Mouse (Mus musculus) CH12.LX (cell line): ENCODE results near the gene Eef1akmt1. TPM values are rescaled to one million over a fixed set of nuclear protein-coding genes. Genes with fewer than 3 reads are reported as not detected.
A peak's percentile ranks its signal among the peaks of the same experiment; 100 is the strongest.

Experiments
- DNase-seq: peaks from one replicate; pipeline ENCODE4 v3.0.0-alpha.2; 2013; ENCODE audit errors: extremely low read depth
- H3K27ac ChIP-seq: 2 replicates; pipeline ENCODE4 v1.5.1; 2012; ENCODE audit warnings: low read depth, mild to moderate bottlenecking, control low read depth, moderate library complexity; ENCODE audit not compliant: insufficient read depth
- H3K27me3 ChIP-seq: replicated peaks from 2 replicates; pipeline ENCODE3; 2012; ENCODE audit warnings: inconsistent platforms
- H3K36me3 ChIP-seq, 2 experiments: replicated peaks in 1 of 2; 2 replicates each; pipeline versions ENCODE3 to v1.6.1; 2012; ENCODE audit warnings: inconsistent platforms in 1 of 2, low read length in 1 of 2, mild to moderate bottlenecking in 1 of 2, mixed read lengths in 1 of 2, moderate library complexity in 1 of 2; ENCODE audit not compliant: control insufficient read depth in 1 of 2, insufficient read depth in 1 of 2
- H3K4me1 ChIP-seq, 2 experiments: 2 replicates each; pipeline ENCODE4 v1.6.1; 2012; ENCODE audit warnings: inconsistent platforms in 1 of 2, moderate library complexity in 1 of 2; ENCODE audit not compliant: insufficient read depth in 2 of 2, control insufficient read depth in 1 of 2
- H3K4me2 ChIP-seq: 2 replicates; pipeline ENCODE4 v1.6.1; 2012; ENCODE audit warnings: low read depth, mild to moderate bottlenecking, control low read depth; ENCODE audit not compliant: poor library complexity, insufficient read depth, severe bottlenecking
- H3K4me3 ChIP-seq, 3 experiments: fragments of 150-350 bp in 1 of 3; sonication (generic) in 1 of 3; replicated peaks in 1 of 3; 2 replicates each; pipeline versions ENCODE3 to v1.5.1; 2011 to 2012; ENCODE audit warnings: low read depth in 2 of 3, low read length in 2 of 3, mild to moderate bottlenecking in 2 of 3, moderate library complexity in 2 of 3, control low read depth in 1 of 3, improper control_type of control experiment in 1 of 3, inconsistent platforms in 1 of 3, mixed read lengths in 1 of 3; ENCODE audit not compliant: poor library complexity in 1 of 3
- H3K79me2 ChIP-seq: replicated peaks from 2 replicates; pipeline ENCODE4 v1.6.1; 2012; ENCODE audit warnings: mild to moderate bottlenecking, moderate library complexity; ENCODE audit not compliant: control insufficient read depth, poor library complexity, insufficient read depth, severe bottlenecking; ENCODE audit errors: extremely low read depth
- H3K9ac ChIP-seq: 2 replicates; pipeline ENCODE4 v1.6.1; 2012; ENCODE audit warnings: low read depth, mild to moderate bottlenecking, control low read depth, moderate library complexity; ENCODE audit not compliant: insufficient read depth
- H3K9me3 ChIP-seq: replicated peaks from 2 replicates; pipeline ENCODE3; 2012; ENCODE audit warnings: low read length, inconsistent platforms, mixed read lengths
- BHLHE40 ChIP-seq: IDR thresholded peaks from 2 replicates; pipeline ENCODE4 v1.6.1; 2011; ENCODE audit warnings: mild to moderate bottlenecking, low read depth, low read length, improper control_type of control experiment
- CHD2 ChIP-seq: IDR thresholded peaks from 2 replicates; pipeline ENCODE4 v1.6.1; 2011; ENCODE audit warnings: low read length, improper control_type of control experiment
- CTCF ChIP-seq, 2 experiments: IDR thresholded peaks in 1 of 2; conservative IDR thresholded peaks in 1 of 2; 2 replicates each; pipeline ENCODE4 v1.5.1; 2011 to 2012; ENCODE audit warnings: low read depth in 2 of 2, low read length in 2 of 2, improper control_type of control experiment in 1 of 2, inconsistent platforms in 1 of 2, mild to moderate bottlenecking in 1 of 2, moderate library complexity in 1 of 2
- EP300 ChIP-seq: IDR thresholded peaks from 2 replicates; pipeline ENCODE4 v1.6.1; 2011; ENCODE audit warnings: low read length, improper control_type of control experiment
- HCFC1 ChIP-seq: IDR thresholded peaks from 2 replicates; pipeline ENCODE4 v1.6.1; 2012; ENCODE audit warnings: low read depth, mild to moderate bottlenecking, inconsistent platforms, low read length, improper control_type of control experiment
- IRF4 ChIP-seq: IDR thresholded peaks from 2 replicates; pipeline ENCODE4 v1.6.1; 2014; ENCODE audit warnings: low read depth, mild to moderate bottlenecking, inconsistent platforms, low read length, improper control_type of control experiment
- JUND ChIP-seq: conservative IDR thresholded peaks from 2 replicates; pipeline ENCODE4 v1.6.1; 2011; ENCODE audit warnings: low read depth, low read length, improper control_type of control experiment
- KAT2A ChIP-seq: IDR thresholded peaks from 2 replicates; pipeline ENCODE4 v1.6.1; 2012; ENCODE audit warnings: low read length, improper control_type of control experiment, inconsistent platforms; ENCODE audit not compliant: insufficient replicate concordance
- MAFK ChIP-seq: IDR thresholded peaks from 2 replicates; pipeline ENCODE4 v1.6.1; 2011; ENCODE audit warnings: low read length, improper control_type of control experiment; ENCODE audit not compliant: insufficient replicate concordance
- MAX ChIP-seq: IDR thresholded peaks from 2 replicates; pipeline ENCODE4 v1.6.1; 2011; ENCODE audit warnings: low read length, improper control_type of control experiment
- MEF2A ChIP-seq: IDR thresholded peaks from 2 replicates; pipeline ENCODE4 v1.6.1; 2014; ENCODE audit warnings: low read depth, mild to moderate bottlenecking, inconsistent platforms, low read length, improper control_type of control experiment, borderline replicate concordance
- MYC ChIP-seq: IDR thresholded peaks from 2 replicates; pipeline ENCODE4 v1.6.1; 2011; ENCODE audit warnings: low read depth, mild to moderate bottlenecking, improper control_type of control experiment, low read length
- NRF1 ChIP-seq: IDR thresholded peaks from 2 replicates; pipeline ENCODE4 v1.6.1; 2014; ENCODE audit warnings: low read depth, mild to moderate bottlenecking, inconsistent platforms, low read length, improper control_type of control experiment, moderate library complexity
- POLR2A ChIP-seq: IDR thresholded peaks from 2 replicates; pipeline ENCODE4 v1.6.1; 2011; ENCODE audit warnings: low read depth, mild to moderate bottlenecking, improper control_type of control experiment, low read length
- TCF12 ChIP-seq: IDR thresholded peaks from 2 replicates; pipeline ENCODE4 v1.6.1; 2014; ENCODE audit warnings: low read depth, mild to moderate bottlenecking, inconsistent platforms, low read length, improper control_type of control experiment
- USF1 ChIP-seq: IDR thresholded peaks from 2 replicates; pipeline ENCODE4 v1.6.1; 2014; ENCODE audit warnings: low read depth, mild to moderate bottlenecking, inconsistent platforms, low read length, improper control_type of control experiment
- USF2 ChIP-seq: conservative IDR thresholded peaks from 2 replicates; pipeline ENCODE4 v1.6.1; 2011; ENCODE audit warnings: low read depth, low read length, improper control_type of control experiment
- dilution Hi-C: fragments of 300-500 bp; cut with MboI; formaldehyde crosslinking; loops from 2 replicates; pipeline ENCODE4 v1.14.3; 2020; ENCODE audit warnings: low sequenced_read_pairs; ENCODE audit not compliant: extremely low pct_unique_long_range_greater_than_20kb, extremely low pct_ligation_motif_present
- in situ Hi-C: fragments of 300-500 bp; cut with MboI; formaldehyde crosslinking; loops from 3 replicates; pipeline ENCODE4 v1.14.3; 2019; ENCODE audit warnings: low sequenced_read_pairs, low pct_ligation_motif_present, low pct_unique_long_range_greater_than_20kb, mixed read lengths
- polyA plus RNA-seq: library from polyadenylated mRNA; unstranded; fragments of >175 nt; gene quantifications from 2 replicates; pipeline ENCODE4 v1.2.1, GENCODE M21; 2012; ENCODE audit warnings: low read depth; ENCODE audit not compliant: insufficient read length
- total RNA-seq, 2 experiments: library from RNA; depleted of rRNA; stranded (reverse); fragments of 300-350 nt in 1 of 2; fragments of >200 nt in 1 of 2; gene quantifications; 2 replicates each; pipeline ENCODE4 v1.2.3; 2012 to 2014

The Eef1akmt1 gene
- total and polyA plus RNA-seq, 3 experiments = 52.2 to 105 (median 74.5) TPM

GRCm38 (mm10) chr14:57529786-57530515, 41.5 kb downstream of the Eef1akmt1 start:
- no peak overlapping the region for H3K27ac ChIP-seq
- H3K79me2 ChIP-seq = no peaks in the 10 kb centered on the region

GRCm38 (mm10) chr14:57529086-57529785, 42.2 kb downstream of the Eef1akmt1 start:
- H3K27ac ChIP-seq = no peak overlapping the region
- H3K79me2 ChIP-seq = no peaks in the 10 kb centered on the region
- dilution Hi-C loops (no loop called here), in situ Hi-C loops (no loop called here)
- no peaks in the 10 kb centered on the region for H3K9me3 ChIP-seq
- no peak for DNase-seq
- TF ChIP-seq MAX = peak; percentile 59; the same call in 1 of the 2 replicates
- no peak for TF ChIP-seq KAT2A
- H3K4me3 ChIP-seq = no peak overlapping the region
- no peak overlapping the region for H3K4me2 ChIP-seq
- no peaks in the 10 kb centered on the region for H3K36me3 ChIP-seq
- H3K27me3 ChIP-seq = peaks cover 20% of the 10 kb centered on the region
- H3K4me1 ChIP-seq = peaks cover 11 to 27% of the 10 kb centered on the region in 2 experiments
- no peak overlapping the region for H3K9ac ChIP-seq

More at GRCm38 (mm10) chr14:57529786-57530515, 41.5 kb downstream of the Eef1akmt1 start:
- Histone ChIP-seq H3K4me3 (no peak overlapping the region), H3K4me1 (peaks cover 7 to 22% of the 10 kb centered on the region in 2 experiments), H3K9ac (no peak overlapping the region), H3K4me2 (no peak overlapping the region), H3K9me3 (no peaks in the 10 kb centered on the region), H3K27me3 (peaks cover 15% of the 10 kb centered on the region), H3K36me3 (no peaks in the 10 kb centered on the region)
- dilution Hi-C loops (no loop called here), in situ Hi-C loops (no loop called here)
- no peak for DNase-seq
- TF ChIP-seq CHD2 (no peak), JUND (no peak), MAFK (no peak), BHLHE40 (no peak), USF2 (no peak), POLR2A (no peak), CTCF (conservative IDR thresholded peaks at IDR 0.05 in 1 of 2, IDR thresholded peaks at IDR 0.05 in 1 of 2; ENCODE audit: low read depth in 2 of 2, low read length in 2 of 2) (no peak), KAT2A (no peak), IRF4 (no peak), MEF2A (no peak), EP300 (no peak), TCF12 (no peak), MAX (no peak), MYC (no peak), HCFC1 (no peak), NRF1 (no peak), USF1 (no peak)
